Mouse (Mus musculus) embryonic facial prominence, embryonic 11.5 days (tissue): ENCODE measurements around the gene Cbr4. TPM values are rescaled to one million over a fixed set of nuclear protein-coding genes. Genes with fewer than 3 reads are reported as not detected.

Experiments
- ATAC-seq: fragments of 200-750 bp; cut with Nextera tagmentation; replicated peaks from 2 replicates; pipeline ENCODE4 v1.8.0; 2017; ENCODE audit warnings: low read depth; ENCODE audit not compliant: insufficient number of reproducible peaks, low FRiP score, low TSS enrichment
- DNase-seq: peaks from one replicate; pipeline ENCODE4 v3.0.0-alpha.2; 2015; ENCODE audit warnings: low spot score
- H3K27ac ChIP-seq: fragments of 300-500 bp; sonication (generic); replicated peaks from 2 replicates; pipeline ENCODE4 v1.5.1; 2014; ENCODE audit warnings: mild to moderate bottlenecking, low read depth, low read length, control low read depth
- H3K27me3 ChIP-seq: fragments of 300-500 bp; sonication (generic); 2 replicates; pipeline ENCODE4 v1.6.1; 2014; ENCODE audit warnings: mild to moderate bottlenecking, low read length, moderate library complexity, mixed read lengths; ENCODE audit not compliant: control insufficient read depth, insufficient read depth
- H3K36me3 ChIP-seq: fragments of 300-500 bp; sonication (generic); replicated peaks from 2 replicates; pipeline ENCODE4 v1.6.1; 2014; ENCODE audit warnings: low read depth, mild to moderate bottlenecking, low read length, moderate library complexity, mixed read lengths; ENCODE audit not compliant: control insufficient read depth, insufficient read depth
- H3K4me1 ChIP-seq: fragments of 300-500 bp; sonication (generic); 2 replicates; pipeline ENCODE4 v1.6.1; 2014; ENCODE audit warnings: low read length, mixed read lengths; ENCODE audit not compliant: control insufficient read depth, insufficient read depth
- H3K4me2 ChIP-seq: fragments of 300-500 bp; sonication (generic); 2 replicates; pipeline ENCODE4 v1.6.1; 2014; ENCODE audit warnings: low read depth, mild to moderate bottlenecking, control low read depth, low read length, moderate library complexity
- H3K4me3 ChIP-seq: fragments of 300-500 bp; sonication (generic); 2 replicates; pipeline ENCODE4 v1.5.1; 2014; ENCODE audit warnings: low read depth, low read length, control low read depth
- H3K9ac ChIP-seq: fragments of 300-500 bp; sonication (generic); replicated peaks from 2 replicates; pipeline ENCODE4 v1.6.1; 2014; ENCODE audit warnings: mild to moderate bottlenecking, control low read depth, low read length
- H3K9me3 ChIP-seq: fragments of 300-500 bp; sonication (generic); replicated peaks from 2 replicates; pipeline ENCODE4 v1.6.1; 2016; ENCODE audit warnings: mild to moderate bottlenecking, low read length, inconsistent platforms, mixed read lengths; ENCODE audit not compliant: control insufficient read depth
- WGBS: fragments of 180-500 bp; shearing (Covaris S2); extraction: QIAGEN DNeasy Blood & Tissue Kit; methylation state at CpG from one replicate; pipeline ENCODE4 v1.1.7; 2014; 5-methylcytosine and 5-hydroxymethylcytosine counted together
- polyA plus RNA-seq: library from polyadenylated mRNA; unstranded; fragments of >200 nt; fragmentation: Nextera tagmentation; extraction: Ambion mirVana; gene quantifications from 2 replicates; pipeline ENCODE4 v1.2.1, GENCODE M21; 2014

Gene Cbr4
- polyA plus RNA-seq, 1 experiment from 2014 or later, result 35.1 TPM

DNA sequence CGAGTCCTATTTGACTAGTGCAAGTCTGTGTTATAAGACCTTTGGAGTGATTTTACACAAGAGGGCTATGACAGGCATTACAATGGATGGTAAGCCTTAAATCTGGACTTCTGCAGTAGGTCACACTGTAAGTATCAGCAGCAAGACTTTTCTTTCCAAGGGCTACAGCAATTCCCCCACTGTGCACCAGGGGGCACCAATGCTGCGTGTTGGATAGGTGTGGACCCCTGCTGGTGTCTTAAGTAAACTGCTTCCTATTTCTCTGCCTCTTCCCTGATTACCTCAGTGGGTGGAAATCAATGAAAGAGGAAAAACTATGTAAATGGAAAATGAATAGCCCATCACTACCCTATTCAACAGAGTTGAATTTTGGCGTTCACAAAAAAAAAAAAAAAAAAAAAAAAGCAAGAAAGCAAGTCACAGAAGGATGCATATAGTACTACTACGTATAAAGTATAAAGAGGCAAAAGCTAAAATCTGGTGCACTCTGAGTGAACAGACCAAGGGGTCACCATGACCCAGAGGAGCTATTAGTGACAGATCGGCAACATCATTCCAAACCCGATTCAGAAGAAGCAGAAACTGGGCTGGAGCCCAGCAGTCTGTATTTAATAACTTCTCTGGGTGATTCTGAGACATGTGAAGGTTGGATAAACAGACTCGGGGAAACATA is 52.4 kb downstream of the Cbr4 start:
- Histone ChIP-seq H3K4me2 (no peak overlapping the region), H3K27me3 (no peaks in the 10 kb centered on the region), H3K9ac (no peak overlapping the region), H3K27ac (no peak overlapping the region), H3K4me3 (no peak overlapping the region), H3K36me3 (peaks cover 2% of the 10 kb centered on the region; the same call in 1 of the 2 replicates), H3K9me3 (no peaks in the 10 kb centered on the region), H3K4me1 (no peaks in the 10 kb centered on the region)
- 48% methylated on average over 7 of the region's 7 CpGs for WGBS
- ATAC-seq (peak; percentile 52; the same call in 1 of the 2 replicates), DNase-seq (peak; percentile 94)

DNA sequence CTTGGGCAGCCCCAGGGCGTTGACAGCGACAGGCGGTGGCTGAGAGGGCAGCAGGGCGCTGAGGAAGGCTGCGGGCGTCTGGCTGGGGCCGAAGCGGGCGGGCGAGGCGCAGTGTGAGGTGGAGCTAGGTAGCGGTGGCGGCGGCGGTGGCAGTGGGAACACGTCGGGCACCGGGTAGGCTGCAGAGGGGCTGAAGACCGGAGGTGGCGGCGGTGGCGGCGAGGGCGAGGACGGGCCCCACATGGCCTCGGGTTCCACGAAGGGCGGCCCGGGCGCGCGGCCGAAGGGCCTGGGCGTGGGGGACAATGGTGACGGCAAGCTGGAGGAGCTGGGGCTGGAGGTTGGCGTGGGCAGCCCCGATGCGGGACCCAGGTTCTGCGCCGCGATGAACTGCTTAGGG is 62.1 kb downstream of the Cbr4 start:
- ATAC-seq, result 0 out of 2 replicates have a peak, but pooled peaks have one; percentile 26
- Histone ChIP-seq H3K9ac (no peak overlapping the region), H3K27me3 (no peaks in the 10 kb centered on the region), H3K4me2 (no peak overlapping the region), H3K4me3 (no peak overlapping the region), H3K36me3 (peaks cover 13% of the 10 kb centered on the region), H3K27ac (no peak overlapping the region), H3K4me1 (no peaks in the 10 kb centered on the region), H3K9me3 (no peaks in the 10 kb centered on the region)
- no peak for DNase-seq
- 55% methylated on average over 41 of the region's 41 CpGs for WGBS

DNA sequence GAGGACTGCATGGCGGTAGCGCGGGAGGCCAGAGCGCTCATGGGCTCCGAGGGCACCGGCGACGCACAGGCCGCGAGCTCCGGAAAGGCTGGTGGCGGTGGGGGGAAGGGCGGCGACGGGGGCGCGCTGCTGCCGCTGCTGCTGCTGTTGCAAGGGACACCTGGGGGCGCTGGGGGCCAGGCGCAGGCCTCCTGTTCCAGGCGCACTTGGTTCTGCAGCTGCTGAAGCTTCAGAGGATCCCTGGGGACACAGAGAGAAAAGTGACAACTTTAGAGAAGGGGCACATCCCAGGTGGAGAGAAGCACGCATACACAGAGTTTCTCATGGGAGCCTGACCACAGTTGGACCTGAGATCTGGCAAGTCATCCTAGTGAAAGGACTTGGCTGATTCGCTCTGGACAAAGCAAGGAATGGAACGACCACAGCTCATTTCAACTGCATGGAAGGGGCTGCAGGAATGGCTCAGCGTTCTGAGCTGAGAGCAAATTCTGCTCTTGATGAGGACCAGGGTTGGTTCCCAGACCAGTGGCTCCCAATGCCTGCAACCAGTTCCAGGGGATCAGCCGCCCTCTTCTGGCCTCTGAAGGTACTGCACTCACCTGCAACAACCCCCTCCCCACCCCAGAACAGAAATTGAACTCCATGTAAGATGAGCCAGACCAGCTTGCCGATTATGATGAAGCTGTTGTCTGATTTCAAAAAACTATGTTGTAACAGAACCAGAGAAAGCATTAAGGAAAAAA is 62.6 kb downstream of the Cbr4 start:
- 36% methylated on average over 26 of the region's 27 CpGs for WGBS
- Histone ChIP-seq H3K27me3 (no peaks in the 10 kb centered on the region), H3K36me3 (peaks cover 13% of the 10 kb centered on the region), H3K27ac (no peak overlapping the region), H3K9ac (no peak overlapping the region), H3K4me2 (no peak overlapping the region), H3K4me1 (no peaks in the 10 kb centered on the region), H3K9me3 (no peaks in the 10 kb centered on the region), H3K4me3 (no peak overlapping the region)
- ATAC-seq (no peak), DNase-seq (peak; percentile 54)

GRCm38 (mm10) chr8:61552221-61552620 is 64.7 kb downstream of the Cbr4 start:
- 67% methylated on average over 6 of the region's 6 CpGs for WGBS
- no peak for DNase-seq
- Histone ChIP-seq H3K36me3 (peaks cover 13% of the 10 kb centered on the region), H3K4me2 (no peak overlapping the region), H3K9me3 (no peaks in the 10 kb centered on the region), H3K4me1 (no peaks in the 10 kb centered on the region), H3K27me3 (no peaks in the 10 kb centered on the region), H3K27ac (no peak overlapping the region), H3K9ac (no peak overlapping the region), H3K4me3 (no peak overlapping the region)
- ATAC-seq, result no peak

DNA sequence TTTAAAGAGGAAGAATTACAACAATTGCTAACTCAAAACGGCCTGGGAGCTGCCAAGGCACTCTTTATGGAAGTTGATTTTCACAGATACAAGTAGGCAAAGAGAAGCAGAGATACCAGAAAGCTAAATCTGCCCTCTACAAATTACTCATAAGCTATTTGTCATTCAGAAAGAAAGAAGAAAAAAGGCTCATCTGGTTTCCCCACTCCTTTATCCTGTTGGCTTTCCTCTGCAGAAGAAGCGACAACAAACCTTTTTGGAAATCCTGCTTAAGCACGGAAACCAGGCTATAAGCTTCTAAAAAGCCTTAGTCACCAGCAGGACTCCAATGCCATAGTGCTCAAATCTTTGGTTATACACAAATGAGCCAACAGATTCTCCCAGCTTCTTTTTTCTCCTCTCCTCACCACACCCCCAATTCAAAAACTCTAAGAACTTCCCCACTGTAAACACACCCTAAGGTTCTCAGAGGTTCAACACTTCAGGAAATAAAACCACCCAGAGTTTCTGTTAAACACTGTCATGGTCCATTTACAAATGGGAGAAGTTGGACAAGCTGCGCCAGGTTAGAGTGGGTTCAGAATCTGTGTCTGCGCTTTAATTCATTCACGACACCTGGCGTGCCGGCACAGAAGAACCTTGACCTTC is 65.3 kb downstream of the Cbr4 start:
- Histone ChIP-seq H3K27me3 (no peaks in the 10 kb centered on the region), H3K36me3 (peaks cover 13% of the 10 kb centered on the region), H3K27ac (no peak overlapping the region), H3K9ac (no peak overlapping the region), H3K4me2 (no peak overlapping the region), H3K4me1 (no peaks in the 10 kb centered on the region), H3K9me3 (no peaks in the 10 kb centered on the region), H3K4me3 (no peak overlapping the region)
- DNase-seq (no peak), ATAC-seq (no peak)
- WGBS, result 80% methylated on average over 8 of the region's 8 CpGs

DNA sequence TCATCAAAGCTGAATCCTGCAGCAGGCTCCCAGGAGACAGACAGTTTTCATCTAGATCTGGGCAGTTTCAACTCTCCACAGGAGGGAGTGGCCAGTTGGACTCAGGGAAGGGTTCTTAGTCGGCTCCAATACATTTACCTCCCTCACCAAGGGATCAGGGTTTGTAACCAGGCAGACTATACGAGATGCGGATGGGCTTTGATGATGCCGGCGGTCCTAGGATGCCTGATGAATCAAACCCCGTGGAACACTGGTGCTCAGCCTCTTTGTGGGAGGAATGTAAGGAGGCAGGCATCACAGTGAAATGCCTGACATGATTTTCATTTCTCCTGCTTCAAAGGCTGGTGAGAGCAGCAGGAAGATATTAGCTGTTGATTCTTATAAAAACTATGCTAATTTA is 67.8 kb downstream of the Cbr4 start:
- H3K4me1 ChIP-seq, result no peaks in the 10 kb centered on the region
- DNase-seq (peak; percentile 54), ATAC-seq (peak; percentile 73)
- H3K4me2 ChIP-seq, result no peak overlapping the region
- H3K27ac ChIP-seq, result no peak overlapping the region
- no peaks in the 10 kb centered on the region for H3K9me3 ChIP-seq
- H3K4me3 ChIP-seq, result no peak overlapping the region
- no peak overlapping the region for H3K9ac ChIP-seq
- H3K36me3 ChIP-seq, result no peaks in the 10 kb centered on the region
- 49% methylated on average over 6 of the region's 6 CpGs for WGBS
- H3K27me3 ChIP-seq, result no peaks in the 10 kb centered on the region

DNA sequence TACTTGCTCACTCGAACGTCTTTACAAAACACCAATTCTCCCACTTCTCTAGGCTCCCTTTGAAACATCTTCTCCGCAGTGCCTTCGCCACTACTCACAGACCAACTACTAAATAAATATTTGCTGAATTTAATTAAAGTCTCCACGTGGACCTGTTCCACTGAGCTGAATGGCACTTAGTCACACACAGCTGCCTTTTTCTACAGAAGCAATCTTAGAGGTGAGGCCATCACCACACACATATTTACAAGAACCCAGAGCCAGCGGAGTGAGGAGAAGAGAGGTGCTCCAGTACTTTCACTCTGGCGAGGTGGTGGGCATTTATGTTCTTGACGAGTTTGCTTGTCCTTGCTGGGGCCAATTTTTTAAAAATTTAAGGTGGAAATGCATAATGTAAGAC is 68.7 kb downstream of the Cbr4 start:
- Histone ChIP-seq H3K4me1 (no peaks in the 10 kb centered on the region), H3K4me3 (no peak overlapping the region), H3K9ac (no peak overlapping the region), H3K27ac (no peak overlapping the region), H3K36me3 (no peaks in the 10 kb centered on the region), H3K9me3 (no peaks in the 10 kb centered on the region), H3K4me2 (no peak overlapping the region), H3K27me3 (no peaks in the 10 kb centered on the region)
- ATAC-seq (no peak), DNase-seq (no peak)
- WGBS, result 61% methylated on average over 8 of the region's 8 CpGs
